Mouse (Mus musculus): Measurements from ENCODE around the gene Fam120b. TPM values are rescaled to one million over a fixed set of nuclear protein-coding genes. Genes with fewer than 3 reads are reported as not detected.
A peak's percentile ranks its signal among the peaks of the same experiment; 100 is the strongest.

Fam120b gene
- total and polyA plus RNA-seq, 2 experiments = 5.8 to 13.4 TPM

DNA sequence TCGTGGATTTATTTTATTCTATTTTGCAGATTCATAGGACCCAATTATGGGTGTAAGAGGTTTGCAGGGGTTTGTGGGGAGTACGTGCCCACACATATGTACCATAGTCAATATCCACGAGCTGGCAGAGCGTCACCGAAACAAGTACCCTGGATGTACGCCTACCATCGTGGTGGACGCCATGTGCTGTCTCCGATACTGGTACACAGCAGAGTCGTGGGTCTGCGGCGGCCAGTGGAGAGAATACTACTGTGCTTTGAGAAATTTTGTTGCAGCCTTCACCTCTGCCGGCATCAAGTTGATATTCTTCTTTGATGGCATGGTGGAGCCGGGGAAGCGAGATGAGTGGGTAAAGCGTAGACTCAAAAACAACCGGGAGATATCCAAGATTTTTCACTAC lies 5.7 kb downstream of the Fam120b start:
- WGBS = 98% methylated on average over 17 of the region's 17 CpGs
- no peak overlapping the region for H3K27ac ChIP-seq (replicated peaks; ENCODE audit: insufficient read depth, low read depth, low read length)
- no peak for DNase-seq (ENCODE audit: extremely low read depth, low read depth, low spot score)
- H3K79me2 ChIP-seq (ENCODE audit: control insufficient read depth, insufficient read depth, low read length) = no peaks in the 10 kb centered on the region; the same call in 1 of the 2 replicates
- no peaks in the 10 kb centered on the region for H3K27me3 ChIP-seq (ENCODE audit: control insufficient read depth, insufficient read depth, low read length)
- H3K4me3 ChIP-seq (ENCODE audit: insufficient read depth, low read depth, low read length) = no peak overlapping the region
- TF ChIP-seq POLR2A (IDR thresholded peaks at IDR 0.05; ENCODE audit: extremely low read depth, insufficient read depth, low read length) = no peak
- TF ChIP-seq CTCF (IDR thresholded peaks at IDR 0.05; ENCODE audit: low read depth, low read length) = no peak
- H3K4me1 ChIP-seq (ENCODE audit: control insufficient read depth, insufficient read depth, low read length) = no peaks in the 10 kb centered on the region
- H3K36me3 ChIP-seq (ENCODE audit: control insufficient read depth, insufficient read depth, low read length) = peaks cover 28% of the 10 kb centered on the region
- no peak overlapping the region for H3K9ac ChIP-seq (ENCODE audit: low read depth, low read length)

DNA sequence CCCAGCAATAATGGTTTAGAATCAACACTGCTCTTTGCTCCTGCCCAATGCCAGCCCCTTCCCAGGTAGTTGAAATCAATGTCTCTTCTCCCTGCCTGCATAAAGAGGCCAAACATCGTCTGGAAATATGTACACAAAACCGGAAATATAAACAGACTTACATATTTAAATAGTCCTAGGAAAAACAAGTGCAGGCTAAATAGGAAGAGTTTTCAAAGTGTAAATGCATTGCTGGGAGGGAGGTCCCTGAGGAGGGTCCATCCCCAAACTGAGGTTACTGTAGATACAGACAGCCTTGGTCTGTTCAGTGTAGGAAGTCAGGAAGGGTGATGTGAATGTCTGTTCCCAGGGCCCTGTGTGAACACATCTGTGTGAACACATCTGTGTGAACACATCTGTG lies 10.6 kb downstream of the Fam120b start:
- DNase-seq (ENCODE audit: extremely low read depth, low read depth, low spot score) = no peak
- Histone ChIP-seq H3K27ac (replicated peaks; ENCODE audit: insufficient read depth, low read depth, low read length) (no peak overlapping the region), H3K36me3 (ENCODE audit: control insufficient read depth, insufficient read depth, low read length) (peaks cover 41% of the 10 kb centered on the region), H3K4me1 (ENCODE audit: control insufficient read depth, insufficient read depth, low read length) (no peaks in the 10 kb centered on the region), H3K4me3 (ENCODE audit: insufficient read depth, low read depth, low read length) (no peak overlapping the region), H3K79me2 (ENCODE audit: control insufficient read depth, insufficient read depth, low read length) (no peaks in the 10 kb centered on the region), H3K27me3 (ENCODE audit: control insufficient read depth, insufficient read depth, low read length) (no peaks in the 10 kb centered on the region), H3K9ac (ENCODE audit: low read depth, low read length) (no peak overlapping the region)
- TF ChIP-seq CTCF (IDR thresholded peaks at IDR 0.05; ENCODE audit: low read depth, low read length) (no peak), POLR2A (IDR thresholded peaks at IDR 0.05; ENCODE audit: extremely low read depth, insufficient read depth, low read length) (no peak)
- WGBS = 71% methylated on average over 2 of the region's 2 CpGs

DNA sequence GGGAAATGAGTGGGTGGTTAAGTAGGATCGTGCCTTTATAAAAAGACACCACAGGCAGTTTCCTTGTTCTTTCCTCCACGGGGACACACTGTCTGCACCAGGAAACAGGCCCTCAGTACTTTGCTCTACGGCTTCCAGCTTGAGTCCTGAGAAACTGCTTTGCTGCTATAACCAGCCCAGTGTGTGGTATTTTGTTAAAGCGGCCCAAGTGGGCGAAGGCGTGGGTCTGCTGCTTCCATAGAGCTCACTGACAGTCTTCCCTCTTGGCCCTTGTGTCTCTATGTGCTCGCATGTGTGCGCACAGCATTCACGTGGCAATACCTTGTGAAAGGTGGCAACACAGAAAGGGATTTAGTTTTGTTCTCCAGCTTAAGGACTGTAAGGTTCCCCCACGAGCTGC lies 13.3 kb downstream of the Fam120b start:
- Histone ChIP-seq H3K4me1 (ENCODE audit: control insufficient read depth, insufficient read depth, low read length) (no peaks in the 10 kb centered on the region), H3K4me3 (ENCODE audit: insufficient read depth, low read depth, low read length) (no peak overlapping the region), H3K9ac (ENCODE audit: low read depth, low read length) (no peak overlapping the region), H3K27me3 (ENCODE audit: control insufficient read depth, insufficient read depth, low read length) (no peaks in the 10 kb centered on the region), H3K79me2 (ENCODE audit: control insufficient read depth, insufficient read depth, low read length) (no peaks in the 10 kb centered on the region), H3K27ac (replicated peaks; ENCODE audit: insufficient read depth, low read depth, low read length) (no peak overlapping the region), H3K36me3 (ENCODE audit: control insufficient read depth, insufficient read depth, low read length) (peaks cover 31% of the 10 kb centered on the region)
- 89% methylated on average over 10 of the region's 10 CpGs for WGBS
- DNase-seq (ENCODE audit: extremely low read depth, low read depth, low spot score) = no peak
- no peak for TF ChIP-seq POLR2A (IDR thresholded peaks at IDR 0.05; ENCODE audit: extremely low read depth, insufficient read depth, low read length)

DNA sequence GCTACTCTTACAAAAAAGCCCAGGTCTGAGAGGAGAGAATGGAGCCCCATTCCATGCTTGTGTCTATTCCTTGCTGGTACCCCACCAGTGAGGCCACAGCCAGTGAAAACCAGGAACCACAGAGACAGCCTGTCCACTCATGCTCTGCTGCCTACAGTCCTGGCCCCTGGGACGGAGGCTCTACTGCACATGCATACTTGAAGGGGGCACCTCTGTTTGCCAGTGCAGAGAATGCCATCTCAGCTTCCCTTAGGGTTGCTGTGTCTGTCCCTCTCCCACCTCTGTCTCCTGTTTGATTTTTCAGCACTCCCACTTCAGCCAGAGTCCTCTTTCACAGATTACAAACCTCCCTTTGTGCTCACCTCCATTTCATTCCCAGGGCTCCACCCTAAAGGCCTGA lies 14.9 kb downstream of the Fam120b start:
- peaks cover 38% of the 10 kb centered on the region for H3K36me3 ChIP-seq (ENCODE audit: control insufficient read depth, insufficient read depth, low read length)
- H3K27ac ChIP-seq (replicated peaks; ENCODE audit: insufficient read depth, low read depth, low read length) = no peak overlapping the region
- no peak overlapping the region for H3K4me3 ChIP-seq (ENCODE audit: insufficient read depth, low read depth, low read length)
- WGBS = 100% methylated on average over 1 of the region's 1 CpGs
- H3K27me3 ChIP-seq (ENCODE audit: control insufficient read depth, insufficient read depth, low read length) = no peaks in the 10 kb centered on the region
- H3K4me1 ChIP-seq (ENCODE audit: control insufficient read depth, insufficient read depth, low read length) = no peaks in the 10 kb centered on the region
- H3K79me2 ChIP-seq (ENCODE audit: control insufficient read depth, insufficient read depth, low read length) = no peaks in the 10 kb centered on the region
- no peak for DNase-seq (ENCODE audit: extremely low read depth, low read depth, low spot score)
- H3K9ac ChIP-seq (ENCODE audit: low read depth, low read length) = no peak overlapping the region
- TF ChIP-seq POLR2A (IDR thresholded peaks at IDR 0.05; ENCODE audit: extremely low read depth, insufficient read depth, low read length) = no peak
- no peak for TF ChIP-seq CTCF (IDR thresholded peaks at IDR 0.05; ENCODE audit: low read depth, low read length)

DNA sequence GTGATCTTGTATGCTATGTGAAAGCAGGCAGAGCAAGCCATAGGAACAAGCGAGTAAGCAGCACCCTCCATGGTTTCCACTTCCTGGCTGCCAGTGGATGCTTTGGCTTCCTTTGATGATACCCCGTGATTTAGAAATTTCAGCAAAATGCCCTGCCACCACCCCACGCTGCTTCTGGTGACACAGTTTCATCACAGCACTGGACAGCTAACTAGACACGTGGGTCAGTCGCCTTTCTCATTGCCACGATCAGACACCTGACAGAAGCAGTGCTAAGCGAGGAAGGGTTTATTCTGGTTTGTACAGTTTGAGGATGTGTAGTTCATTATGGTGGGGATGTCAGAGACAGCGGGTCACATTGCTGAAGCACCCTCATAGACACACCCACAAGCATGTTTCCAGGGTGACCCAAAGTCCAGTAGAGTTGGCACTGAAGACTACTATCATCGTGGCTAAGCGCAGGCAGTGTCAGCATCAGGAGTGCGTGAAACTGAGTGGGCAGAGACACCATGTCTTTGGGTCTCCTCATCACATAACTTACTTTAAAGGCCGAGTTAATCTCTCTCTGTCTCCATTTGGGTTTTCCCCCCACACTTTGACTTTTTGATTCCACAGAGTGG lies 20.7 kb downstream of the Fam120b start:
- peaks cover 49% of the 10 kb centered on the region for H3K36me3 ChIP-seq (ENCODE audit: control insufficient read depth, insufficient read depth, low read length)
- no peak for TF ChIP-seq CTCF (IDR thresholded peaks at IDR 0.05; ENCODE audit: low read depth, low read length)
- TF ChIP-seq POLR2A (IDR thresholded peaks at IDR 0.05; ENCODE audit: extremely low read depth, insufficient read depth, low read length) = no peak
- H3K9ac ChIP-seq (ENCODE audit: low read depth, low read length) = no peak overlapping the region
- H3K4me1 ChIP-seq (ENCODE audit: control insufficient read depth, insufficient read depth, low read length) = no peaks in the 10 kb centered on the region
- DNase-seq (ENCODE audit: extremely low read depth, low read depth, low spot score) = peak; percentile 49
- WGBS = 63% methylated on average over 12 of the region's 12 CpGs
- no peaks in the 10 kb centered on the region for H3K79me2 ChIP-seq (ENCODE audit: control insufficient read depth, insufficient read depth, low read length)
- no peak overlapping the region for H3K4me3 ChIP-seq (ENCODE audit: insufficient read depth, low read depth, low read length)
- H3K27me3 ChIP-seq (ENCODE audit: control insufficient read depth, insufficient read depth, low read length) = no peaks in the 10 kb centered on the region
- H3K27ac ChIP-seq (replicated peaks; ENCODE audit: insufficient read depth, low read depth, low read length) = no peak overlapping the region

DNA sequence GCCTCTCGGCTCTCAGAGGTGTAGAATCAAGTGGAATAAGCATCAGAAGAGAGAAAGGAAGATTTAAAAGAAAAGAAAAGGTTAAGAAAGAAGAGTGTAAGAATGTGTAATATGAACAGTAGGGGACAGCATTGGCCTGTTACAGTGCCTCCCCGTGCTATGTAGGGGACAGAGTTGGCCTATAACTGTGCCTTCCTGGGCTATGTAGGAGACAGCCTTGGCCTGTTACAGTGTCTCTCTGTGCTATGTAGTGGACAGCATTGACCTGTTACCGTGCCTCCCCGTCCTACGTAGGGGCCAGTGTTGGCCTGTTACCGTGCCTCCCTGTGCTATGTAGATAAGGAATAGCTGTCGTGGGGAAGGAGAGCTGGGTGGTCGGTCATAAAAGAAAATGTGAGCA lies 23.5 kb downstream of the Fam120b start:
- Histone ChIP-seq H3K4me1 (ENCODE audit: control insufficient read depth, insufficient read depth, low read length) (0 out of 2 replicates have a peak, but pooled peaks cover 2% of the 10 kb centered on the region), H3K36me3 (ENCODE audit: control insufficient read depth, insufficient read depth, low read length) (peaks cover 42% of the 10 kb centered on the region), H3K9ac (ENCODE audit: low read depth, low read length) (no peak overlapping the region), H3K27ac (replicated peaks; ENCODE audit: insufficient read depth, low read depth, low read length) (no peak overlapping the region), H3K79me2 (ENCODE audit: control insufficient read depth, insufficient read depth, low read length) (no peaks in the 10 kb centered on the region), H3K4me3 (ENCODE audit: insufficient read depth, low read depth, low read length) (no peak overlapping the region), H3K27me3 (ENCODE audit: control insufficient read depth, insufficient read depth, low read length) (no peaks in the 10 kb centered on the region)
- 93% methylated on average over 8 of the region's 8 CpGs for WGBS
- DNase-seq (ENCODE audit: extremely low read depth, low read depth, low spot score) = peak; percentile 38
- TF ChIP-seq POLR2A (IDR thresholded peaks at IDR 0.05; ENCODE audit: extremely low read depth, insufficient read depth, low read length) = no peak
- TF ChIP-seq CTCF (IDR thresholded peaks at IDR 0.05; ENCODE audit: low read depth, low read length) = peak; percentile 40; the same call in 1 of the 2 replicates

Measured in liver, adult 2 months (tissue).